Comparison of ENCODE assay signal across 15 mouse cellular contexts in genomic region chr3:108717896-108718502, GRCm38 (mm10). TPM values are rescaled to one million over a fixed set of nuclear protein-coding genes. Genes with fewer than 3 reads are reported as not detected.
A peak's percentile ranks its signal among the peaks of the same experiment; 100 is the strongest.
DNase-seq lines count a peak whose midpoint lies in the region; ATAC-seq lines count a peak whose summit lies in the region.
"Had no signal": no experiment of that assay in that cellular context is flagged by ENCODE, and none has a peak within 500 bp of the region (broad histone marks: within the 10 kb centered on the region; RNA-seq: fewer than 3 reads in every experiment).

No protein-coding gene starts in this region.

- no peak for ATAC-seq in midbrain, embryonic 11.5 days (ENCODE audit: low FRiP score)
- ATAC-seq in midbrain, embryonic 14.5 days (ENCODE audit: low FRiP score, low TSS enrichment), result no peak
- ATAC-seq in common myeloid progenitor, adult 5-6 weeks (replicated peaks; ENCODE audit: low read depth, poor library complexity, severe bottlenecking), result peak; percentile 43
- peak; percentile 45 for ATAC-seq in megakaryocyte, adult 5-6 weeks (ENCODE audit: poor library complexity, severe bottlenecking)
- ATAC-seq: forebrain, embryonic 16.5 days; intestine, embryonic 15.5 days had no signal

- no peaks in the 10 kb centered on the region for H3K27me3 ChIP-seq in midbrain, embryonic 11.5 days (ENCODE audit: control insufficient read depth, insufficient read depth, low read length)
- H3K27me3 ChIP-seq in midbrain, embryonic 14.5 days (ENCODE audit: control insufficient read depth, insufficient read depth, low read length), result no peaks in the 10 kb centered on the region
- H3K27me3 ChIP-seq: embryonic facial prominence, embryonic 13.5 days; intestine, embryonic 15.5 days; midbrain, embryonic 12.5 days had no signal

- DNase-seq in midbrain, embryonic 11.5 days (ENCODE audit: low spot score, missing footprints), result peak; percentile 72
- DNase-seq in midbrain, embryonic 14.5 days, result no peak
- DNase-seq in right cerebral cortex, postnatal 10 days (ENCODE audit: low spot score in 2 of 2), result no peak
- DNase-seq in kidney, adult 8-10 months, result no peak
- no peak for DNase-seq in retina, embryonic 14.5 days (ENCODE audit: low spot score)
- DNase-seq in neural tube, embryonic 10.5 days (ENCODE audit: extremely low spot score, low spot score), result no peak
- DNase-seq: cerebellum, adult 9-11 months; heart, postnatal 14 days had no signal

- H3K27ac ChIP-seq in midbrain, embryonic 11.5 days (ENCODE audit: low read depth, low read length), result no peak overlapping the region
- no peak overlapping the region for H3K27ac ChIP-seq in midbrain, embryonic 14.5 days (replicated peaks; ENCODE audit: low read depth, low read length)
- H3K27ac ChIP-seq: embryonic facial prominence, embryonic 13.5 days; intestine, embryonic 15.5 days; midbrain, embryonic 12.5 days had no signal

- H3K36me3 ChIP-seq in midbrain, embryonic 11.5 days (ENCODE audit: control insufficient read depth, insufficient read depth, low read length), result no peaks in the 10 kb centered on the region
- no peaks in the 10 kb centered on the region for H3K36me3 ChIP-seq in midbrain, embryonic 14.5 days (ENCODE audit: control insufficient read depth, insufficient read depth, low read length)
- H3K36me3 ChIP-seq: intestine, embryonic 15.5 days had no signal

- H3K9me3 ChIP-seq in midbrain, embryonic 11.5 days (ENCODE audit: control insufficient read depth, low read length), result no peaks in the 10 kb centered on the region
- no peaks in the 10 kb centered on the region for H3K9me3 ChIP-seq in midbrain, embryonic 14.5 days (ENCODE audit: control insufficient read depth, low read length)
- H3K9me3 ChIP-seq: embryonic facial prominence, embryonic 13.5 days; intestine, embryonic 15.5 days; midbrain, embryonic 12.5 days had no signal

- H3K4me2 ChIP-seq in midbrain, embryonic 11.5 days, result no peak overlapping the region
- H3K4me2 ChIP-seq in midbrain, embryonic 14.5 days (ENCODE audit: low read length), result no peak overlapping the region
- H3K4me2 ChIP-seq: embryonic facial prominence, embryonic 13.5 days; intestine, embryonic 15.5 days; midbrain, embryonic 12.5 days had no signal

- 91% methylated on average over 3 of the region's 3 CpGs for WGBS in midbrain, embryonic 11.5 days
- 94% methylated on average over 3 of the region's 3 CpGs for WGBS in midbrain, embryonic 14.5 days

- no peak overlapping the region for H3K9ac ChIP-seq in midbrain, embryonic 11.5 days (ENCODE audit: low read length)
- no peak overlapping the region for H3K9ac ChIP-seq in midbrain, embryonic 14.5 days (replicated peaks; ENCODE audit: low read length)
- H3K9ac ChIP-seq: embryonic facial prominence, embryonic 13.5 days; intestine, embryonic 15.5 days; midbrain, embryonic 12.5 days had no signal

- no peak overlapping the region for H3K4me3 ChIP-seq in midbrain, embryonic 11.5 days (ENCODE audit: low read depth, low read length)
- no peak overlapping the region for H3K4me3 ChIP-seq in midbrain, embryonic 14.5 days (replicated peaks; ENCODE audit: low read depth, low read length)
- H3K4me3 ChIP-seq: embryonic facial prominence, embryonic 13.5 days; intestine, embryonic 15.5 days; midbrain, embryonic 12.5 days had no signal

- H3K4me1 ChIP-seq in midbrain, embryonic 11.5 days (ENCODE audit: control insufficient read depth, insufficient read depth, low read length), result peaks cover 20% of the 10 kb centered on the region
- peaks cover 15% of the 10 kb centered on the region for H3K4me1 ChIP-seq in midbrain, embryonic 14.5 days (ENCODE audit: control insufficient read depth, insufficient read depth, low read length)

RNA-seq across cellular contexts. Expression of gene Gpsm2, which starts 4.1 kb away (rescaled TPM):
- 113 and 119 TPM in 2 replicates for polyA plus RNA-seq in midbrain, embryonic 11.5 days (2014; fragmentation: Nextera tagmentation; extraction: Ambion mirVana)
- polyA plus RNA-seq in midbrain, embryonic 14.5 days (2014; fragmentation: Nextera tagmentation; extraction: Ambion mirVana), result 13.1 and 31.3 TPM in 2 replicates
- 25.1 and 26.1 TPM in 2 replicates for total RNA-seq in common myeloid progenitor, adult 5-6 weeks (2017)
- 32.1 and 37.2 TPM in 2 replicates for total RNA-seq in megakaryocyte, adult 5-6 weeks (2015)
- 49.9 and 50.4 TPM in 2 replicates for total RNA-seq in megakaryocyte, adult 5-6 weeks (2017)

RNA-seq across cellular contexts. Expression of gene Aknad1, which starts 21.5 kb away (rescaled TPM):
- not detected in 2 replicates for polyA plus RNA-seq in midbrain, embryonic 11.5 days (2014; fragmentation: Nextera tagmentation; extraction: Ambion mirVana)
- polyA plus RNA-seq in midbrain, embryonic 14.5 days (2014; fragmentation: Nextera tagmentation; extraction: Ambion mirVana), result not detected in 2 replicates
- total RNA-seq in common myeloid progenitor, adult 5-6 weeks (2017), result not detected in 2 replicates
- total RNA-seq in megakaryocyte, adult 5-6 weeks (2015), result 0.07 TPM in 1 of 2 replicates, not detected in the other
- total RNA-seq in megakaryocyte, adult 5-6 weeks (2017), result 0.26 TPM in 1 of 2 replicates, not detected in the other
- total RNA-seq: liver, adult 2 months had no signal
- polyA plus RNA-seq: forebrain, embryonic 16.5 days; liver, adult 2 months had no signal

Comparison
In these comparisons a context has a peak if more than half of its experiments do, and no peak if none do; other contexts are left out.
1. ATAC-seq: peak in common myeloid progenitor, adult 5-6 weeks (single experiment) and megakaryocyte, adult 5-6 weeks (single experiment); none in midbrain, embryonic 11.5 days (single experiment) and midbrain, embryonic 14.5 days (single experiment).